Mouse (Mus musculus): ENCODE measurements around the gene Fam193a. TPM values are rescaled to one million over a fixed set of nuclear protein-coding genes. Genes with fewer than 3 reads are reported as not detected.

Gene Fam193a
- total RNA-seq, 4 experiments from 2014 or later, result 11.0 to 14.2 (median 11.5) TPM

GRCm38 (mm10) chr5:34461294-34461693 lies 91.6 kb downstream of the Fam193a start:
- DNase-seq (ENCODE audit: low spot score in 2 of 2), result no peak

GRCm38 (mm10) chr5:34461841-34462240 lies 92.1 kb downstream of the Fam193a start:
- DNase-seq (ENCODE audit: low spot score in 2 of 2), result no peak

GRCm38 (mm10) chr5:34466079-34466478 lies 96.3 kb downstream of the Fam193a start:
- DNase-seq (ENCODE audit: low spot score in 2 of 2), result no peak

- no peak for DNase-seq (ENCODE audit: low spot score in 2 of 2)
These were observed 96.9 kb downstream of the Fam193a start for GRCm38 (mm10) chr5:34466648-34467047.

GRCm38 (mm10) chr5:34468039-34468775 lies 98.5 kb downstream of the Fam193a start:
- DNase-seq (ENCODE audit: low spot score in 2 of 2), result no peak

- DNase-seq (ENCODE audit: low spot score in 2 of 2), result no peak
These were observed 111.2 kb downstream of the Fam193a start for GRCm38 (mm10) chr5:34480926-34481325.

GRCm38 (mm10) chr5:34485731-34486130 lies 116.0 kb downstream of the Fam193a start:
- DNase-seq (ENCODE audit: low spot score in 2 of 2), result no peak

GRCm38 (mm10) chr5:34487320-34488090 lies 117.8 kb downstream of the Fam193a start:
- peak; percentile 15 to 17 for DNase-seq (ENCODE audit: low spot score in 2 of 2)

GRCm38 (mm10) chr5:34488741-34489417 lies 119.1 kb downstream of the Fam193a start:
- no peak for DNase-seq (ENCODE audit: low spot score in 2 of 2)

- no peak for DNase-seq (ENCODE audit: low spot score in 2 of 2)
These were observed 119.7 kb downstream of the Fam193a start for GRCm38 (mm10) chr5:34489418-34489787.

GRCm38 (mm10) chr5:34496745-34497144 lies 127.0 kb downstream of the Fam193a start:
- DNase-seq (ENCODE audit: low spot score in 2 of 2), result no peak

- no peak for DNase-seq (ENCODE audit: low spot score in 2 of 2)
These were observed 131.2 kb downstream of the Fam193a start for GRCm38 (mm10) chr5:34500886-34501285.

- no peak for DNase-seq (ENCODE audit: low spot score in 2 of 2)
These were observed 131.9 kb downstream of the Fam193a start for GRCm38 (mm10) chr5:34501588-34501987.

GRCm38 (mm10) chr5:34502411-34502810 lies 132.7 kb downstream of the Fam193a start:
- no peak for DNase-seq (ENCODE audit: low spot score in 2 of 2)

GRCm38 (mm10) chr5:34502821-34503220 lies 133.1 kb downstream of the Fam193a start:
- no peak for DNase-seq (ENCODE audit: low spot score in 2 of 2)

- no peak for DNase-seq (ENCODE audit: low spot score in 2 of 2)
These were observed 142.8 kb downstream of the Fam193a start for GRCm38 (mm10) chr5:34512486-34512885.

- DNase-seq (ENCODE audit: low spot score in 2 of 2), result peak; percentile 95 to 97
These were observed 143.9 kb downstream of the Fam193a start, which contains the start of gene Tnip2 for GRCm38 (mm10) chr5:34513466-34514217. Tnip2 (minus strand) TSS chr5:34513991.

GRCm38 (mm10) chr5:34514218-34514566 lies 144.5 kb downstream of the Fam193a start:
- DNase-seq (ENCODE audit: low spot score in 2 of 2), result no peak

GRCm38 (mm10) chr5:34515096-34515495 lies 145.4 kb downstream of the Fam193a start:
- DNase-seq (ENCODE audit: low spot score in 2 of 2), result no peak

GRCm38 (mm10) chr5:34517913-34518312 lies 148.2 kb downstream of the Fam193a start:
- peak; percentile 67 to 78 for DNase-seq (ENCODE audit: low spot score in 2 of 2)

GRCm38 (mm10) chr5:34519389-34519910 lies 149.7 kb downstream of the Fam193a start:
- no peak for DNase-seq (ENCODE audit: low spot score in 2 of 2)
